In genomic region chr7:19359892-19360641, GRCm38 (mm10) we compare ENCODE assay signal across 8 mouse cellular contexts. TPM values are rescaled to one million over a fixed set of nuclear protein-coding genes. Genes with fewer than 3 reads are reported as not detected.
A peak's percentile ranks its signal among the peaks of the same experiment; 100 is the strongest.
DNase-seq lines count a peak whose midpoint lies in the region; ATAC-seq and TF ChIP-seq lines count a peak whose summit lies in the region.

No protein-coding gene starts in this region.

- H3K4me2 ChIP-seq in hindbrain, embryonic 16.5 days (ENCODE audit: low read length) = peak overlapping the region; percentile 99

- under 1% methylated on average over 45 of the region's 45 CpGs for WGBS in hindbrain, embryonic 16.5 days

- H3K27ac ChIP-seq in gastrocnemius, adult 2 months = peak overlapping the region; percentile 94
- peak overlapping the region; percentile 75 for H3K27ac ChIP-seq in hindbrain, embryonic 16.5 days (ENCODE audit: low read depth, low read length)

- H3K27me3 ChIP-seq in hindbrain, embryonic 16.5 days (replicated peaks; ENCODE audit: control insufficient read depth, insufficient read depth, low read length) = 0 out of 2 replicates have a peak, but pooled peaks cover 2% of the 10 kb centered on the region

- H3K9me3 ChIP-seq in hindbrain, embryonic 16.5 days (ENCODE audit: control insufficient read depth, low read length) = no peaks in the 10 kb centered on the region

- intact Hi-C loops in gastrocnemius, adult 2 months (cut with DNase I) = loop anchor here (5.0 kb wide), 2 partner anchors 63 to 128 kb away; no protein-coding TSS in a partner anchor
- intact Hi-C loops in left cerebral cortex, postnatal 10 days (cut with DNase I) = no loop called here

- peak overlapping the region; percentile 70 for H3K9ac ChIP-seq in hindbrain, embryonic 16.5 days (ENCODE audit: low read depth, low read length)

- TF ChIP-seq CTCF in gastrocnemius, adult 2 months (IDR thresholded peaks at IDR 0.05) = no peak

- peaks cover 10% of the 10 kb centered on the region; the same call in 1 of the 2 replicates for H3K36me3 ChIP-seq in hindbrain, embryonic 16.5 days (ENCODE audit: control insufficient read depth, insufficient read depth, low read length)

- peak; percentile 73 for ATAC-seq in hindbrain, embryonic 16.5 days
- peak; percentile 40 for ATAC-seq in megakaryocyte, adult 5-6 weeks (ENCODE audit: poor library complexity, severe bottlenecking)

- peaks cover 20% of the 10 kb centered on the region for H3K4me1 ChIP-seq in hindbrain, embryonic 16.5 days (ENCODE audit: control insufficient read depth, insufficient read depth, low read depth, low read length)

- peak; percentile 74 for DNase-seq in layer of hippocampus, adult 11-12 months (ENCODE audit: low spot score)
- DNase-seq in layer of hippocampus, adult 9-10 months (ENCODE audit: low spot score) = no peak
- DNase-seq in embryo, embryonic 10 days (ENCODE audit: low spot score) = peak; percentile 91
- DNase-seq in gastrocnemius, adult 2 months = peak; percentile 82
- DNase-seq in left cerebral cortex, postnatal 10 days (ENCODE audit: extremely low spot score in 1 of 2, low spot score in 2 of 2) = peak; percentile 69 to 85
- DNase-seq in skeletal muscle tissue, adult 2 months (ENCODE audit: low read depth, low spot score) = peak; percentile 70

- H3K4me3 ChIP-seq in gastrocnemius, adult 2 months = peak overlapping the region; percentile 88
- H3K4me3 ChIP-seq in hindbrain, embryonic 16.5 days (ENCODE audit: low read length) = peak overlapping the region; percentile 75

RNA-seq across cellular contexts. Expression of gene Ppp1r13l, which starts 0.5 kb away (rescaled TPM):
- 1 to 10 TPM; 2.1 to 4.9 TPM for total RNA-seq in gastrocnemius, adult 2 months (2021)
- polyA plus RNA-seq in hindbrain, embryonic 16.5 days (2015; fragmentation: Nextera tagmentation; extraction: Ambion mirVana) = 1.5 and 1.9 TPM in 2 replicates
- total RNA-seq in left cerebral cortex, postnatal 10 days (2021) = 1 to 10 TPM; 5.3 to 7.2 TPM
- 4.1 and 4.2 TPM in 2 replicates for total RNA-seq in megakaryocyte, adult 5-6 weeks (2015)
- 0.45 TPM in 1 of 2 replicates, not detected in the other for total RNA-seq in megakaryocyte, adult 5-6 weeks (2017)

RNA-seq across cellular contexts. Expression of gene Cd3eap, which starts 0.8 kb away (rescaled TPM):
- total RNA-seq in gastrocnemius, adult 2 months (2021) = 10 to 100 TPM; 11.4 to 11.5 TPM
- polyA plus RNA-seq in hindbrain, embryonic 16.5 days (2015; fragmentation: Nextera tagmentation; extraction: Ambion mirVana) = 23.1 and 23.6 TPM in 2 replicates
- total RNA-seq in left cerebral cortex, postnatal 10 days (2021) = 10 to 100 TPM; 16.8 to 18.2 TPM
- 3.4 TPM in 2 replicates for total RNA-seq in megakaryocyte, adult 5-6 weeks (2015)
- 9.0 and 11.5 TPM in 2 replicates for total RNA-seq in megakaryocyte, adult 5-6 weeks (2017)

RNA-seq across cellular contexts. Expression of gene Ercc1, which starts 15.5 kb away (rescaled TPM):
- total RNA-seq in gastrocnemius, adult 2 months (2021) = 10 to 100 TPM; 28.1 to 30.4 TPM
- polyA plus RNA-seq in hindbrain, embryonic 16.5 days (2015; fragmentation: Nextera tagmentation; extraction: Ambion mirVana) = 80.6 and 87.2 TPM in 2 replicates
- total RNA-seq in left cerebral cortex, postnatal 10 days (2021) = 10 to 100 TPM; 38.5 to 50.6 TPM
- total RNA-seq in megakaryocyte, adult 5-6 weeks (2015) = 18.9 and 26.4 TPM in 2 replicates
- total RNA-seq in megakaryocyte, adult 5-6 weeks (2017) = 17.5 and 21.4 TPM in 2 replicates

RNA-seq across cellular contexts. Expression of gene Ercc2, which starts 21.7 kb away (rescaled TPM):
- total RNA-seq in gastrocnemius, adult 2 months (2021) = 10 to 100 TPM in 1 of 2 experiments, 1 to 10 TPM in 1; 8.5 to 10.7 TPM
- polyA plus RNA-seq in hindbrain, embryonic 16.5 days (2015; fragmentation: Nextera tagmentation; extraction: Ambion mirVana) = 22.6 and 25.1 TPM in 2 replicates
- 10 to 100 TPM; 39.0 to 39.7 TPM for total RNA-seq in left cerebral cortex, postnatal 10 days (2021)
- 4.9 and 5.7 TPM in 2 replicates for total RNA-seq in megakaryocyte, adult 5-6 weeks (2015)
- total RNA-seq in megakaryocyte, adult 5-6 weeks (2017) = 12.6 and 19.2 TPM in 2 replicates

RNA-seq across cellular contexts. Expression of gene Klc3, which starts 43.8 kb away (rescaled TPM):
- under 1 TPM; 0.18 to 0.39 TPM for total RNA-seq in gastrocnemius, adult 2 months (2021)
- 2.2 and 2.5 TPM in 2 replicates for polyA plus RNA-seq in hindbrain, embryonic 16.5 days (2015; fragmentation: Nextera tagmentation; extraction: Ambion mirVana)
- 1 to 10 TPM in 1 of 2 experiments, under 1 TPM in 1; 0.93 to 1.2 TPM for total RNA-seq in left cerebral cortex, postnatal 10 days (2021)
- total RNA-seq in megakaryocyte, adult 5-6 weeks (2015) = 0.09 TPM in 1 of 2 replicates, not detected in the other
- not detected in 2 replicates for total RNA-seq in megakaryocyte, adult 5-6 weeks (2017)
